15 mouse cellular contexts compared by ENCODE assay signal in the genomic region with DNA sequence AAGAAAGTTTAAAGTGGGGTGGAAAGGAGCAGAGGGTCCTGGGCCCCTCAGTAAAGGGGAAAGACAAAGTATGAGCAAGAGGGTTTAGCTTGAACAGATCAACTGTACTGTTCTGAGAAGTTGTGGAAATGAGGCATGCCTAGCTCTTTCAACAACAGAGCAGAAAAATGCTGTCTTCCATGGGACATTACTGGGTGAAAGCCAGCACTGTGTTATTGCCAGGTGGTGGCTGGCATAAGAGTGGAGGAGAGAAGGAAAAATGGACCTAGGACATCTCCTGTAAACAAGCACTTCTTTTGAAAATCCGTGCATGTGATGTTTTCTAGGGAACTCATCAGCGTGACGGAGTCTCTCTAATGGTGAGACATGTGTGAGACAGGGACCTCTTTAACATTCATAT. TPM values are rescaled to one million over a fixed set of nuclear protein-coding genes. Genes with fewer than 3 reads are reported as not detected.
"Had no signal": no experiment of that assay in that cellular context is flagged by ENCODE, and none has a peak within 500 bp of the region (broad histone marks: within the 10 kb centered on the region; RNA-seq: fewer than 3 reads in every experiment).

No protein-coding gene starts in this region.

- H3K27ac ChIP-seq: left cerebral cortex, adult 2 months; liver, embryonic 13.5 days had no signal

- H3K4me1 ChIP-seq: liver, embryonic 13.5 days had no signal

- H3K27me3 ChIP-seq: liver, embryonic 13.5 days had no signal

- DNase-seq: kidney, postnatal 10 days; kidney, postnatal 36 days; layer of hippocampus, postnatal 36 days; liver, embryonic 13.5 days; lung, adult 2 months; lung, postnatal 14 days; lung, postnatal 4 days; midbrain, embryonic 14.5 days; thymus, adult 18-20 months; thymus, postnatal 36 days had no signal

- H3K4me3 ChIP-seq: left cerebral cortex, adult 2 months; liver, embryonic 13.5 days had no signal

RNA-seq across cellular contexts. Expression of a gene that starts 30.8 kb away (rescaled TPM):
- polyA plus RNA-seq: limb, embryonic 11.5 days; neural tube, embryonic 11.5 days; small intestine, adult 2 months; testis, adult 2 months had no signal
